Mouse (Mus musculus): ENCODE measurements at regions not wholly inside any gene's neighbourhood (a gene's known extent, or its start where the extent isn't known, plus 50 kb on each side); places are given as distances from the start of the nearest gene placed in this dataset.

- no peak overlapping the region for H3K27ac ChIP-seq (ENCODE audit: control insufficient read depth, low read depth, low read length)
- H3K4me3 ChIP-seq (ENCODE audit: control insufficient read depth in 1 of 2, insufficient read depth in 1 of 2, low read depth in 2 of 2, low read length in 2 of 2) = no peak overlapping the region
- TF ChIP-seq NELFE (IDR thresholded peaks at IDR 0.05; ENCODE audit: low read depth, low read length) (no peak), ELF1 (IDR thresholded peaks at IDR 0.05; ENCODE audit: low read depth, low read length) (no peak), NRF1 (IDR thresholded peaks at IDR 0.05; ENCODE audit: insufficient read depth, low read depth, low read length, poor library complexity, severe bottlenecking) (no peak), MAX (IDR thresholded peaks at IDR 0.05; ENCODE audit: low read length) (no peak), USF2 (IDR thresholded peaks at IDR 0.05; ENCODE audit: borderline replicate concordance in 1 of 2, insufficient read depth in 1 of 2, low read depth in 1 of 2, low read length in 2 of 2) (no peak), POLR2AphosphoS2 (IDR thresholded peaks at IDR 0.05; ENCODE audit: low read length) (no peak), TBP (IDR thresholded peaks at IDR 0.05; ENCODE audit: low read depth, low read length) (no peak), ZMIZ1 (IDR thresholded peaks at IDR 0.05; ENCODE audit: low read depth, low read length) (no peak), RAD21 (IDR thresholded peaks at IDR 0.05; ENCODE audit: low read depth, low read length) (no peak), TAL1 (IDR thresholded peaks at IDR 0.05; ENCODE audit: low read length) (no peak), HCFC1 (IDR thresholded peaks at IDR 0.05; ENCODE audit: low read depth, low read length) (no peak), TCF12 (IDR thresholded peaks at IDR 0.05; ENCODE audit: low read depth, low read length) (no peak), POLR2AphosphoS5 (IDR thresholded peaks at IDR 0.05; ENCODE audit: borderline replicate concordance, low read depth, low read length) (no peak), GABPA (IDR thresholded peaks at IDR 0.05; ENCODE audit: low read depth, low read length) (no peak), GATA1 (IDR thresholded peaks at IDR 0.05; ENCODE audit: low read depth, low read length) (no peak), CHD2 (IDR thresholded peaks at IDR 0.05; ENCODE audit: low read length) (no peak), JUND (IDR thresholded peaks at IDR 0.05; ENCODE audit: low read depth, low read length) (no peak), ETS1 (IDR thresholded peaks at IDR 0.05; ENCODE audit: low read depth, low read length) (no peak), MYB (IDR thresholded peaks at IDR 0.05; ENCODE audit: low read depth, low read length) (no peak)
- H3K9ac ChIP-seq (ENCODE audit: control insufficient read depth, low read depth, low read length, poor library complexity, severe bottlenecking) = no peak overlapping the region
- no peak for DNase-seq (ENCODE audit: low read depth, low spot score)
- peaks cover 0 to 3% of the 10 kb centered on the region in 2 experiments; a peak in 2 of 4 replicates for H3K36me3 ChIP-seq (ENCODE audit: control insufficient read depth in 1 of 2, insufficient read depth in 2 of 2, low read length in 2 of 2)
- H3K27me3 ChIP-seq (ENCODE audit: control insufficient read depth in 1 of 2, insufficient read depth in 2 of 2, low read length in 2 of 2) = no peaks in the 10 kb centered on the region
- peaks cover 0 to 10% of the 10 kb centered on the region in 2 experiments; a peak in 2 of 4 replicates for H3K4me1 ChIP-seq (ENCODE audit: control insufficient read depth in 1 of 2, insufficient read depth in 2 of 2, low read length in 2 of 2)
- H3K9me3 ChIP-seq (replicated peaks; ENCODE audit: insufficient read depth, low read length) = no peaks in the 10 kb centered on the region
- H3K79me2 ChIP-seq (ENCODE audit: control insufficient read depth, insufficient read depth, low read length, poor library complexity) = no peaks in the 10 kb centered on the region
Measured at GRCm38 (mm10) chr14:86365032-86365431, 776.0 kb downstream of the Diaph3 start.

- Histone ChIP-seq H3K9me3 (replicated peaks; ENCODE audit: insufficient read depth, low read length) (no peaks in the 10 kb centered on the region), H3K9ac (ENCODE audit: control insufficient read depth, low read depth, low read length, poor library complexity, severe bottlenecking) (no peak overlapping the region), H3K79me2 (ENCODE audit: control insufficient read depth, insufficient read depth, low read length, poor library complexity) (no peaks in the 10 kb centered on the region), H3K4me3 (ENCODE audit: control insufficient read depth in 1 of 2, insufficient read depth in 1 of 2, low read depth in 2 of 2, low read length in 2 of 2) (no peak overlapping the region), H3K36me3 (ENCODE audit: control insufficient read depth in 1 of 2, insufficient read depth in 2 of 2, low read length in 2 of 2) (peaks cover 0 to 3% of the 10 kb centered on the region in 2 experiments; a peak in 2 of 4 replicates), H3K27me3 (ENCODE audit: control insufficient read depth in 1 of 2, insufficient read depth in 2 of 2, low read length in 2 of 2) (no peaks in the 10 kb centered on the region), H3K4me1 (ENCODE audit: control insufficient read depth in 1 of 2, insufficient read depth in 2 of 2, low read length in 2 of 2) (peaks cover 0 to 10% of the 10 kb centered on the region in 2 experiments; a peak in 2 of 4 replicates), H3K27ac (ENCODE audit: control insufficient read depth, low read depth, low read length) (no peak overlapping the region)
- no peak for DNase-seq (ENCODE audit: low read depth, low spot score)
- TF ChIP-seq MAFK (IDR thresholded peaks at IDR 0.05; ENCODE audit: borderline replicate concordance, low read depth, low read length) (no peak), MYC (IDR thresholded peaks at IDR 0.05; ENCODE audit: low read depth, low read length) (no peak), MYB (IDR thresholded peaks at IDR 0.05; ENCODE audit: low read depth, low read length) (no peak), ZNF384 (IDR thresholded peaks at IDR 0.05; ENCODE audit: low read depth, low read length) (no peak), MXI1 (IDR thresholded peaks at IDR 0.05; ENCODE audit: low read depth, low read length) (no peak), NRF1 (IDR thresholded peaks at IDR 0.05; ENCODE audit: insufficient read depth, low read depth, low read length, poor library complexity, severe bottlenecking) (no peak), POLR2AphosphoS5 (IDR thresholded peaks at IDR 0.05; ENCODE audit: borderline replicate concordance, low read depth, low read length) (no peak), MEF2A (IDR thresholded peaks at IDR 0.05; ENCODE audit: extremely low read depth, insufficient replicate concordance, low read depth, low read length, poor library complexity, severe bottlenecking) (no peak), BHLHE40 (IDR thresholded peaks at IDR 0.05; ENCODE audit: borderline replicate concordance, low read depth, low read length) (no peak), TBP (IDR thresholded peaks at IDR 0.05; ENCODE audit: low read depth, low read length) (no peak), ETS1 (IDR thresholded peaks at IDR 0.05; ENCODE audit: low read depth, low read length) (no peak), KAT2A (conservative IDR thresholded peaks at IDR 0.05; ENCODE audit: low read depth, low read length) (no peak)
Measured at GRCm38 (mm10) chr14:86360423-86361059, 780.5 kb downstream of the Diaph3 start.

Data from MEL (cell line).